Mouse (Mus musculus) thymus, postnatal 10 days (tissue): ENCODE measurements around the gene Cdk13.

Source experiments
- DNase-seq, 2 experiments: peaks; one replicate each; pipeline ENCODE4 v3.0.0; 2021; ENCODE audit warnings: low spot score in 2 of 2

The Cdk13 gene

DNA sequence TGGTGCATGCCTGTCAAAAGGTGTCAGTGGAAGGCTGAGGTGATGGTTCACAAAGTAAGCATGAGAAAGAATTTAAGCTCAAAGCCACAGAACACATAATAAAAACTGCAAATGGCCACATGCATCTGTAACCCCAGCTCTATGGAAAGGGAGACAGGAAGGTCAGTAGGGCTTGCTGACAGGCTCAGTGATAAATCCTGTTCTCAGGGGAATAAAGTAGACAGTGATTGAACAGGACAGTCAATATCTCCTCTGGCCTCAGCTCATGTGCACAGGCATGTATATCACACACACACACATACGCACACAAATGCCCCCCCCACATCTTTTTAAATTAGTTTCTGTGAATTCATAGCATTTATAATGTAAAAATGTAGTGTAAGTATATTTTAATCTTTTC is 42.5 kb downstream of the Cdk13 start:
- DNase-seq: no peak

- no peak for DNase-seq
These were observed 49.9 kb downstream of the Cdk13 start for GRCm38 (mm10) chr13:17754997-17755396.

DNA sequence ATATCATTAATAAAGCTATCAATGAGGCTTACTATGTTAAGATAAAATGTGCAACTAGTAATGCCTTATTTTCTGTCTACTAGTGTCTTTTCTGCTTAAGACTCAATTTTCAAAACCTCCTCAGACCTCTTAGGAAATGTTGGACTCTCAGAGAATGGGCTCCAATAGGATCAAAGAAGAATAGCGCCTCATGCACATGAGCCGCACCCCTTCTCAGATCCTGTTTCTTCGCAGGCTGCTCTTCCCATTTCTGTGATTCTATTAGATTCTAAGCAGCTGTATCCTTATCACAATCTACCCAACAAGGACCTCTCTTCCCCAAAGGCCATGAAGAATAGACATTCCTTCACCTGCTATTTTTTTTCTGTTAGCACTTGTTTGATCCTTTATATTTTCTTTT is 76.1 kb downstream of the Cdk13 start:
- DNase-seq: no peak

DNA sequence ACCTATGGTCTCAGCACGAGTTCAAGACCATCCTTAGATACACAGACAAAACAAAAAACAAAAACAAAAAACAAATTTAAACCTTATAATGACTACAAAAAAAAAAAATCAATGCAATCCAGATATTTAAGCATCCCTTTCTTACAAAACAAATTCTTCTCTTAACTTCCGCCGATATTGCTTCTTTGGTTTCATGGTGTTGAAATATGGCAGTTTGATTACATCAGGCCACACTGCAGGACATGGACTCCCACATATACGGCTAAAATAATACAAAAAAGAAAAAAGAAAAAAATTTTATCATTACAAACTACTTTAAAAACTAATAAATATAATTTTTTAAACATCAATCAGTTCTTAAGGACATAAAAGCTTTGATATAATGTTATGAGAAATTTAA is 77.0 kb downstream of the Cdk13 start:
- no peak for DNase-seq

DNA sequence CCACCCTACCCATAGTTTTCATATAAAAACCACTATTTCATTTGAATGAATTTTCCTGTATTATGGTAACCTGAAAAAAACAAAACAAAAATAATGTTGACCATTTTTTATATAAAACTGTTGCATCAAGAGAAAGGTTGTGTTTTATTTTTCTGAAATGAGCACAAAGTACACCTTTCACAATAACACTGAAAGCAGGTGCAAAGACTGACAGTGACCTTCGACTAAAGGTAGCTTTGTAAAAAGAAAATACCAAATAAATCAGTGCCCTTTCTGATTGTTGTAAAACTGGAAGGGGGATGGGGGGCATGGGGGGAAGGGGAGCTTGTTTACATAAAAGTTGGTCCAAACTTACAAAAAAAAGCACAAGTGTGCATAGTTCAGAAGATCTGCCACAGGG is 87.5 kb downstream of the Cdk13 start:
- no peak for DNase-seq

DNA sequence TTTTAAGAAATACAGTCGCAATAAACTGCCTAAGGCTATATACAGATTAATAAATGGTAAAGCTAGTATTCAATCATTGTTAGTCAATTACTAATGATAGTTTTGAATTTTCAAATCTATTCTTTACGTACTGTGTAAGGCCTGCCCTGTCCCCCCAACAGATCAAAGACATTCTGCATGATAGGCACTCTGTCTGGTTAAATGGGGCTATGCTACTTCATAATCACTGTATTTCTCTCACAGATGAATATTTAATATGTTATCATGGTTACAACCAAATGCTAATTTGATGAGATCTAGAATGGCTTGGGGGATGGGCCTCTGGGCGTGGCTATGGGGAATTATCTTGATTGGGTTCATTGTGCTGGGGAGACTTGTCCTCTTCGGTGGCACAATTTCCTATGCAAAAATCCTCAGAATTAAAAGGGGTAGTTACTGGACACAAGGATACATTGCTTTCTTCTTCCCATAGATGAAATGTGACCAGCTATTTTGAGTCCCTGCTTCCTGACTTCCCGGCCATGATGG is 96.0 kb downstream of the Cdk13 start:
- no peak for DNase-seq

DNA sequence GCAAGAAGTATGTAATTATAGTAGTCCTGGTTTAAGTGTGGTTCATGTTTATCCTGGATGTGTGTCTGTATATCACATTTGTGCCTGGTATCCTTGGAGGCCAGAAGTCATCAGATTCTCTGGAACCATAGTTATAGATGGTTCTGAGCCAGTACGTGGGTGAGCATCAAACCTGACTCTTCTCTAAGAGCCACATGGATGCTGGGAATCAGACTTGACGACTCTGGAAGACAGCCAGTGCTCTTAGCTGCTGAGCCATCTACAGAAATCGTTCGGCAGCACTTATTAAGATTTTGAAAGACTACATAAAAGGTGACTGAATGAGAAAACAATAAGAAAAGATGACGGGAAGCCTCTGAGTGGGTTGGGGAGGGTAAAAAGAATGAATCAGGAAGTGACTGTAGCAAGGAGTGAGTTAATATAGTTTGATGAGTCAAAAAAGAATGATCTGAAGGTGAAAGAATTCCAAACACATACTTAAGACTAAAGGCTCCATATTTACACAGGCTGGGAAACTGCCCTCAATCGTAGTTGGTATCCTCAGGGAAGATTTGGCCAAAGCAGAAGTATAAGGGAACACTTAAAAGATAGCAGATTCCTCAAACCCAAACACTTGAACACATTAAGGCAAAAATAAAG is 99.6 kb downstream of the Cdk13 start:
- no peak for DNase-seq

- no peak for DNase-seq
These were observed 102.6 kb downstream of the Cdk13 start for GRCm38 (mm10) chr13:17702311-17702710.

GRCm38 (mm10) chr13:17701322-17701721 is 103.6 kb downstream of the Cdk13 start:
- no peak for DNase-seq

GRCm38 (mm10) chr13:17700090-17700715 is 104.7 kb downstream of the Cdk13 start:
- DNase-seq: no peak

- no peak for DNase-seq
These were observed 108.9 kb downstream of the Cdk13 start for GRCm38 (mm10) chr13:17695898-17696580.

- peak; percentile 100 for DNase-seq
These were observed 109.8 kb downstream of the Cdk13 start, which contains the start of the genes Mplkip and Sugct for GRCm38 (mm10) chr13:17694911-17695699. Gene Mplkip, plus strand, starts transcription at chr13:17695192. Gene Sugct, minus strand, starts transcription at chr13:17695553.

GRCm38 (mm10) chr13:17694414-17694813 is 110.5 kb downstream of the Cdk13 start:
- no peak for DNase-seq

GRCm38 (mm10) chr13:17693816-17694215 is 111.1 kb downstream of the Cdk13 start:
- DNase-seq: no peak

GRCm38 (mm10) chr13:17691436-17691835 is 113.5 kb downstream of the Cdk13 start:
- DNase-seq: no peak

GRCm38 (mm10) chr13:17690686-17691085 is 114.2 kb downstream of the Cdk13 start:
- DNase-seq: no peak

DNA sequence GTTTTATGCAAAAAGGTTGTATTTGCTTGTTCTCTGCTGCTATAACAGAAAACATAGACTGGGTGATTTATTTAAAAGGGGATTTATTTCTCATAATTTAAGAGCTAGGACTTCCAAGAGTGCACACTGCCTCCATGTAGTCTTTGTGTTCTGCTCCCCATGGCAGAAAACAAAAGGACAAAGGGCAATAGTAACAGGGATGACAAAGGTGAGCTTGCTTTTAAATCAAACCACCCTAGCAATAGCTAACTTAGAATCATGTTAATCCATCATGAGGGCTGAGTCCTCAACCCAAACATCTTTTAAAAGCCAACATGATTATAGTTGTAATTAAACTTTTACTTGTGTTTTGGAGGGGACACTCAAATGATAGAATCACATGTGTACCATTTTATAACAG is 115.4 kb downstream of the Cdk13 start:
- no peak for DNase-seq

- no peak for DNase-seq
These were observed 133.8 kb downstream of the Cdk13 start for GRCm38 (mm10) chr13:17671122-17671521.

GRCm38 (mm10) chr13:17667380-17667779 is 137.5 kb downstream of the Cdk13 start:
- DNase-seq: no peak
